Mouse (Mus musculus) thymus, postnatal 14 days (tissue): Measurements from ENCODE around the gene Mtfr1l.
A peak's percentile ranks its signal among the peaks of the same experiment; 100 is the strongest.

Experiments
- DNase-seq: peaks from one replicate; pipeline ENCODE4 v3.0.0; 2021

The Mtfr1l gene

DNA sequence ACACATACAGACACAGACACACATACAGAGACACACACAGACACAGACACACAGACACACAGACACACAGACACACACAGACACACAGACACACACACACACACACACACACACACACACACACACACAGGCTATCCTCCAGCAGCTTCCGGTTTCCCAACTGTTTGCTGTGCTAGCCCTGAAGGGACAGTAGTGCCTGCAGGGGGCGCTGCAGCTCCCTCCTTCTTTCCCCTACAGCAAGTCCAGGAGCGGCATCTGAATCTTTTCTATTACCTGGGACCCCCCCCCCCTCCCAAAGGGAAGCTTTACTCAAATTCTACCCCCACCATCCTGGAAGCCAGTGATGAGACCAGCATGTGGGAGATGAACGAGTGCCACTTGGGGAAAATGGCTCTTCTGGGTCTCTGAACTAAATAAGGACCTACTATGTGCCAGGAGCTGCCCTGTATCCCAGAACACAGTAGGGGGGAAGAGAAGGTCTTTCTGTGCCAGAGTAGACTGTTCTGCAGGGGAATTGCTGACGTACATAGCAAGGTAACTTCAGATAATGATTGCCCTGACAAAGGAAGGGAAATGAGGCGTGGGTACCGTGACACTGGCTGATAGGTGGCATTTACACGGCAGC, 20.9 kb upstream of the Mtfr1l start:
- peak; percentile 28 for DNase-seq

- no peak for DNase-seq
Measured at GRCm38 (mm10) chr4:134553631-134554030, 18.4 kb upstream of the Mtfr1l start.

GRCm38 (mm10) chr4:134551494-134552316, 16.5 kb upstream of the Mtfr1l start, which contains the start of gene Selenon:
Gene Selenon, minus strand, starts transcription at chr4:134552166.
- no peak for DNase-seq

DNA sequence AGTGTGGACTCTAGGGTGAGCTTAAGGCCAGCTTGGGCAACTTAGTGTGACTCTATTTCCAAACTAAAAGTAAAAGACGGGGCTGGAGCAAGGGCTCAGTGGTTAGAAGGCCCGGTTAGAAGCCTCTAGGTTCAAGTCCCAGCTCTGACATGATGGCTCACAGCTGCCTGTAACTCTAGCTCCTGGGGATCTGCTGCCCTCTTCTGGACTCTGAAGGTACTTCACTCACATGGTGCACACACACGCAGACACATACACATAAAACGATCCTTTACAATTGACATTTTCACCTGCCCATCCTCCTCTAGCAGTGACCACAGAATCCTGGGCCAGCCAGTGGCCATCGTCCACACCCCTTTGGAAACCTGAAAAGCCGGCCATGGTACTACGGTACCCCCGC, 14.7 kb upstream of the Mtfr1l start:
- no peak for DNase-seq

DNA sequence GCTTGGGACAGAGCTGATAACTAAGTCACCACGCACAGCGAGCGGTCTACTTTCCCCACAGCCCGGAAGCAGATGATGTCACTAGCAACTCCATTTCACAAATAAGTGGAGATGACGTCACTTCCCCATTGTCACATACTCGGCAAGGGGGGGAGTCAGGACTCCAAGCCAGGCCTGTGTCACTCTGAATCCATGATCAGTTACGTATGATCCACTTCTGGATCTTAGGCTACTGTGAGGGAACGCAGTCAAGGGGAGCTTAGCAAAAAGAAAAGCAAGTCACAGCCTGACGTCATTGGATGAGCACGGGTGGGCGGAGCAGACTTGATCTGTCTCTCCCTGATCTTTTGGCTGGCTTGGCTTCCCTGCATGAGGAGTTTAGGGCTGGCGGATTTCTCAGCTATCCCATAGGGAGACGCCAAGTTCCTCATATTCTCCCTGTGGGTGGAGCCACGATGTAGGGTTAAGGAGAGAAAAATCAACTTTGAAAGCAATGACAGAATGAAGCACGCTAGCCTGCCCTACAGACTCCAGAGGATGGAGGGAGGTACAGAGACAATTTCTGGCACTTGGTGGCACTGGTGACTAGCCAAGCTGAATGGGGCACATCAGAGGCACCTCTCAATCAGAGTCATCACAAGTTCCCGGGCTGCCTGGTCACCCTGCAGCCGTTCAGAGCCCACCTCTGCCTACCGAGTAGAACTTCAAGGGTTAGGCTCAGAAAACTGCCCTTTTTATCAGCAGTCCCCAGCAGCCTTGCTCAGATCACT, 13.2 kb upstream of the Mtfr1l start:
- DNase-seq: no peak

GRCm38 (mm10) chr4:134546814-134547705, 11.9 kb upstream of the Mtfr1l start:
- no peak for DNase-seq

DNA sequence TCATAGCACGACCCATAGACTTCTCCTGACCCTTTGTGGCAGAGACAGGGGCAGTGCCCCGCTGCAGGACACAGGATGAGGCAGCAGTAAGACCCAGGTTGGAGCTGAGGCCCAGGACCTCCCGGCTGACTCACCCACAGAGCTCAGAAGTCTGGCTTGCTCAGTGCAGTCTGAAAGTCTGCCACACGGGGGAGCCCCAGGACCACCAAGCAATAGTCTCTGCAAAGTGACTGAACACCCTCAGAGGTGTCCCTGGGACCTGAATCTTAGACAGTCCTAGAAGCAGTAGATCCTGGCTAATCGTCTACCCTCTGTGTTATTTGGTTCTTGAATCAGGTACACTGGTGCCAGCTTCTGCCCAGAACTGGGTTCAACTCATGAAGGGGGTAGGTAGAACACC, 8.1 kb upstream of the Mtfr1l start:
- peak; percentile 93 for DNase-seq

GRCm38 (mm10) chr4:134542726-134543125, 7.5 kb upstream of the Mtfr1l start:
- peak; percentile 30 for DNase-seq

DNA sequence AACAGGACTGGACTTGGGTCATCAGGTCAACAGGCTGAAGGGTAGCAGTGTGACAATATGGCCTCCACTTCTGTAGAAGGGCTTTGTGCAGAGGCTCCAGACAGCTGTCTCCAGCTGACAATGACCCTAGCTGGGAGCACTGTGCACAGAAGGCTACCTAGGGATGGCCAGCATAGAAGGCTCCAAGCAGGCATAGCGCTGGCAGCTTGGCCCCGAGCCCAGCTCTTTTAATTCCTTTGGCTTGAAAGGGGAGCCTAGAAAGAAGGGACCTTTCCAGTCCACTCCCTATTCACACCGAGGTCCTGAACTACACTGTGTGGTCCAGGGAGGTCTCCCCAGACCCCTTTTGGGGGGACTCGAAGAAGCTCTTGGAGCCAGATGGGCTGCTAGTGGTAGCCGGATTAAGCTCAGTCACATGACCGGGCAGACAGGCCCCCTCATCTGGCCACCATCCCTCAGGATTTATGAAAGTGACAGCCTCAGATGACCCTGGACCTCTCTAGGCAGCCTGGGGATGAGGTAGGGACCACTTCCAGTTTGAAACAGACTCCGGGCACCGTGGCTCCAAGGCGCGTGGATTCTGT, 3.9 kb upstream of the Mtfr1l start:
- no peak for DNase-seq

- DNase-seq: no peak
Measured at GRCm38 (mm10) chr4:134535787-134536151, 582 bp upstream of the Mtfr1l start.

DNA sequence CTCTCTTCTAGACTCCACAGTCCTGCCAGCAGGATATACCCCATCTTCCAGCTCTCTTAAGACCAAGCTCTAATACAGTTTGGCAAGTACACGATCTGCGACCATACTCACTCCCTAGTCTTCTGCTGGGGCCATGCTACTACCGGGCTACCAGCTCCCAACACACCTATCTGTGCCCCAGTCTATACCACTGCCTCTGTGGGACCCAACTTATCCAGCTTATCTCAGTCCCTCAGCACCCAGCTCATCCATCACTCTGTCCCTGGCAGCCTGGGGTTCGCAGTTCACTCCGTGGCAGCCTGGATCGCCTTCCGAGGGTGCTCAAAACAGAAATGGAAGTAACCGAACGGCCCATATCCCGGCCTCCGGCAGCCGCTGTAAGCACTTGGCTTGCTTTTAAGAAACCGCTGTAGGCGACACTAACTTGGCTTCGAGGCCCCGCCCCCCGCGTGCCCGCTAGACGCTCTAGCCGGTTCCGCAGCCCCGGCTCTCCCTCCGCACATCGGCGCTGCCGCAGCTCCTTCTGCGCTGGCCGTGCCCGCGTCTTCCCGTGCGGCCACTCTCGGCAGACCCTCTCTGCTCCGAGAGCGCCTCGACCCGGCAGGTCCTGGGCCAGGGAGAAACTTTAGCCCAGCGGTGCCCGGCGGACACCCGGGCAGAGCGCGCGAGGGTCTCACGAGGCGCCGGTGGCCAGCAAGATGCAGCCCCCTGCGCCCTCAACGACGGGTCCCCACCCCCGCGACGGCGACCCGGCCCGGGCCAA, 882 bp downstream of the Mtfr1l start:
- DNase-seq: peak; percentile 88

DNA sequence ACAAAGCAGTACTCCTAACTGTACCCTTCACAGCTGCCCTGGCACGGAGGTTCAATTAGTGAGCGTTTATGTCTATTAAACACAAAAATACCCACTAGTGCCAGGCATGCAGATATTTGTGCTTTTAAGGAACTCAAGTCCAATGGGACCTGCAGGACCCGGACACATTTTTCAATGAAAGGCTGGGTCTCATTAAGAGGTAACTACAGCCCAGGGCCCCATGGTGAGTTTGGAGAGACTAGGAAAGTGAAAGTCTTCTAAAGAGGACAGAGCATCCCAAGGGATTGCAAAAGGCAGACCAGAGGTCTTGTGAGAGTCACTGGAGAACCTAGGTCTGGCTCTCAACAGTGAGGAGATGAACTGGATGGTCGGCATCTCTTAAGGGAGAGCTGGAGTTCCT, 1.8 kb downstream of the Mtfr1l start:
- DNase-seq: no peak

- DNase-seq: no peak
Measured at GRCm38 (mm10) chr4:134532928-134533327, 2.3 kb downstream of the Mtfr1l start.

- no peak for DNase-seq
Measured at GRCm38 (mm10) chr4:134526220-134526619, 9.0 kb downstream of the Mtfr1l start.

GRCm38 (mm10) chr4:134525806-134526205, 9.4 kb downstream of the Mtfr1l start:
- DNase-seq: no peak

DNA sequence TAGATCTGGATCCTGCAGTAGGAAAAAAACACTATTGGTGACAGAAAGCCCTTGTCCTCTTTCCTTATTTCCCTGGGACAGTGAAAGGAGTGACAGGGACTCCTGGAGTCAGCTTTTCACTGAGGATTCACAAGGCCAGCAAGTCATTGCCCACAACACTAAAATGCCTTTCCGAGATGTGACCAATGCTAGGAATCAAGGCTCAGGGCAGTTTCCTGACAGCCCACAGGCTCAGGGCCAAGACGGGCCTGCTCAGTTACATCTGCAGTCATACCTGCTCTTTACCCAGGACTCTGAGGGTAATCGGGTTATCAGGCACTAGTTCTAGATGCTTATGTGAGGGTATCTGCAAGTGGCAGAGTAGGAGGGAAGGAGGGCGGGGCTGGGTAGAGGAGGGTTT, 11.7 kb downstream of the Mtfr1l start:
- no peak for DNase-seq

DNA sequence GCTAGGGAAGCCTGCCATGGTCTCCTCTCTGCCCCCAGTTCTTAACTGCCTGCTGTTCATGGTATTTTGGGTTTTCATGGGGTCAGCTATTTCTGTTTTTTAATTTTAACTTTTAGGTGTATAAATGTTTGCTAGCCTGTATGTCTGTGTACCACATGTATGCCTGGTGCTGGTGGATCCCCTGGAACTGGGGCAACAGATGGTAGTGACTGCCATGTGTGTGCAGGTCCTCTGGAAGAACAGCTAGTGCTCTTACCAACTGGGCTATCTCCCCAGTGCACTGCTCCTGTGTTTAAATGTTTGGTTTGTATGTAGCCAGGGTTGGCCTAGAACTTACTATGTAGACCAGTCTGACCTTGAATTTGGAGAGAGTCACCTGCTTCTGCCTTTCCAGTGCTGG, 15.9 kb downstream of the Mtfr1l start:
- DNase-seq: no peak

DNA sequence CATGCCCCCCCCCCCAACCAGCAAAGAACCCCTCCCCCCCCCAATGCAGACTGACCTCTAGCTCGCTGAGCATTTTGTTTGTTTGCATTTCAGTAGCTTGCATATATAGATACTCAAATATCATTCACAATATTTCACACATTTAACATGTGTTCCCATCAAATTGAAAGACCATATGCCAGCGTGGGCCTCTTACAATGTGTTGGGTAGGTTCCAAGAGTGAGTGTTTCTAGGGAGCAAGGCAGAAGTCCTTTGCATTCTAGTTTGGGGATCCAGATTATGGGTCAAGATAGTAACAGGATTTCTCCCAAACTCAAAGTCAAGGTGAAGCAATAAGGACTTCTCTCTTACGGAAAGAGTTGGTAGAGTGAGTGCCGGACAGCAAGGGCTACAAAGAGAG, 16.6 kb downstream of the Mtfr1l start:
- DNase-seq: no peak

- no peak for DNase-seq
Measured at GRCm38 (mm10) chr4:134517719-134518118, 17.5 kb downstream of the Mtfr1l start.

DNA sequence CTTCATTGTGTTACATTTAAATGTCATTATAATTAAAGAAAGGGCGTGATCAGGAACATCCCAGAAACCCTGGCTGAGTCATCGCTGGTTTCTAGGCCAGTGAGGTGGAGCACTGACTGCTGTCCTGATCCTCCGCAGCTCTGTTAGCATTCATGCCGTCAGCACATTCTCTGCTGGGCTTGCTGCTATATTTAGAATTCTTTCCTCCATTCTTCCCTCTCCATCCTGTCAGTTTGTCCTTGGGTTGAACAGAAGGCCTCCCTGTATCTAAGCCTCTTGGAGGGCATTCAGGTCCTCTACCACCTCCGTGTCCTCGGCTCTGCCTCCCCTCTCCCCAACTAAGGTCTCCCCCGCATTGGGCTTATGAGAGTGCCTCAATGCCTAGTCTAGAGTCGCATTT, 18.2 kb downstream of the Mtfr1l start:
- no peak for DNase-seq

DNA sequence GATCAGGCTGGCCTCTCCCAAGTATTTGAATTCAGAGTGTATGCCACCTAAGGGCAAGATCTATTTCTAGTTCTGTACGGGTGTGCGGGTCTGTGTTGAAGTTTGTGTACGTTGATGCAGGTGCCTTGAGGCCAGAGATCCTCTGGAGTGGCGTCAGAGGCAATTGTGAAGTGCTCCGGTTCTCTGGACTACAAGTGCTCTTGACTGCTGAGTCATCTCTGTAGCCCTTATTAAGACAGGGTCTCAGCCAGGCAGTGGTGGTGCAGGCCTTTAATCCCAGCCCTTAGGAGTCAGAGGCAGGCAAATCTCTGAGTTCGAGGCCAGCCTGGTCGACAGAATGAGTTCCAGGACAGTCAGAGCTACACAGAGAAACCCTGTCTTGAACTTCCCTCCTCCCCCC, 19.6 kb downstream of the Mtfr1l start:
- DNase-seq: no peak
